Mouse (Mus musculus) limb, embryonic 14.5 days (tissue): Measurements from ENCODE around the gene Ppp1ca. TPM values are rescaled to one million over a fixed set of nuclear protein-coding genes. Genes with fewer than 3 reads are reported as not detected.

Source experiments
- ATAC-seq: fragments of 200-750 bp; cut with Nextera tagmentation; 2 replicates; pipeline ENCODE4 v1.8.0; 2017; ENCODE audit warnings: low read depth, moderate number of reproducible peaks, moderate TSS enrichment; ENCODE audit not compliant: low FRiP score
- DNase-seq: peaks from one replicate; pipeline ENCODE4 v3.0.0-alpha.2; 2015; ENCODE audit warnings: low spot score
- H3K27ac ChIP-seq: fragments of 300-500 bp; sonication (generic); replicated peaks from 2 replicates; pipeline ENCODE4 v1.5.1; 2014; ENCODE audit warnings: low read depth, mild to moderate bottlenecking, low read length, moderate library complexity, mixed read lengths
- H3K27me3 ChIP-seq: fragments of 300-500 bp; sonication (generic); 2 replicates; pipeline ENCODE4 v1.6.1; 2014; ENCODE audit warnings: low read length, mixed read lengths; ENCODE audit not compliant: control insufficient read depth, insufficient read depth
- H3K36me3 ChIP-seq: fragments of 300-500 bp; sonication (generic); 2 replicates; pipeline ENCODE4 v1.6.1; 2014; ENCODE audit warnings: mild to moderate bottlenecking, low read length, moderate library complexity, mixed read lengths; ENCODE audit not compliant: control insufficient read depth, insufficient read depth
- H3K4me1 ChIP-seq: fragments of 300-500 bp; sonication (generic); 2 replicates; pipeline ENCODE4 v1.6.1; 2014; ENCODE audit warnings: antibody characterized with exemption, low read length, mixed read lengths; ENCODE audit not compliant: control insufficient read depth, insufficient read depth
- H3K4me2 ChIP-seq: fragments of 300-500 bp; sonication (generic); replicated peaks from 2 replicates; pipeline ENCODE4 v1.6.1; 2014; ENCODE audit warnings: low read depth, mild to moderate bottlenecking, low read length, moderate library complexity; ENCODE audit not compliant: severe bottlenecking
- H3K4me3 ChIP-seq: fragments of 300-500 bp; sonication (generic); replicated peaks from 2 replicates; pipeline ENCODE4 v1.5.1; 2014; ENCODE audit warnings: low read length
- H3K9ac ChIP-seq: fragments of 300-500 bp; sonication (generic); 2 replicates; pipeline ENCODE4 v1.6.1; 2014; ENCODE audit warnings: mild to moderate bottlenecking, low read depth, low read length, moderate library complexity; ENCODE audit not compliant: severe bottlenecking
- H3K9me3 ChIP-seq: fragments of 300-500 bp; sonication (generic); 2 replicates; pipeline ENCODE4 v1.6.1; 2016; ENCODE audit warnings: low read length; ENCODE audit not compliant: control insufficient read depth
- POLR2A ChIP-seq: fragments of 200-500 bp; IDR thresholded peaks from 2 replicates; pipeline ENCODE4 v1.8.0; 2012; ENCODE audit warnings: inconsistent platforms, mild to moderate bottlenecking, moderate library complexity, borderline replicate concordance; ENCODE audit not compliant: insufficient read depth, insufficient read length; ENCODE audit errors: extremely low read depth
- WGBS: fragments of 180-500 bp; shearing (Covaris S2); extraction: QIAGEN DNeasy Blood & Tissue Kit; methylation state at CpG from one replicate; pipeline ENCODE4 v1.1.7; 2014; 5-methylcytosine and 5-hydroxymethylcytosine counted together
- polyA plus RNA-seq, 2 experiments: library from polyadenylated mRNA; depleted of rRNA in 1 of 2; stranded (reverse) in 1 of 2; unstranded in 1 of 2; fragments of >200 nt; fragmentation: Nextera tagmentation in 1 of 2; extraction: Ambion mirVana in 1 of 2; gene quantifications; 2 replicates each; pipeline versions ENCODE4 v1.2.1 to v1.2.3; 2012 to 2014

Gene Ppp1ca
- polyA plus RNA-seq, 2 experiments, result 490 to 794 TPM

- peaks cover 12% of the 10 kb centered on the region for H3K4me1 ChIP-seq
- H3K27ac ChIP-seq, result no peak overlapping the region
- DNase-seq (no peak), ATAC-seq (no peak)
- 94% methylated on average over 5 of the region's 5 CpGs for WGBS
- no peaks in the 10 kb centered on the region for H3K9me3 ChIP-seq
- no peak for TF ChIP-seq POLR2A
- no peak overlapping the region for H3K4me3 ChIP-seq
- H3K36me3 ChIP-seq, result peaks cover 13% of the 10 kb centered on the region
- no peak overlapping the region for H3K4me2 ChIP-seq
- no peak overlapping the region for H3K9ac ChIP-seq
- no peaks in the 10 kb centered on the region for H3K27me3 ChIP-seq
Observed at GRCm38 (mm10) chr19:4145936-4146335, 45.9 kb upstream of the Ppp1ca start.

DNA sequence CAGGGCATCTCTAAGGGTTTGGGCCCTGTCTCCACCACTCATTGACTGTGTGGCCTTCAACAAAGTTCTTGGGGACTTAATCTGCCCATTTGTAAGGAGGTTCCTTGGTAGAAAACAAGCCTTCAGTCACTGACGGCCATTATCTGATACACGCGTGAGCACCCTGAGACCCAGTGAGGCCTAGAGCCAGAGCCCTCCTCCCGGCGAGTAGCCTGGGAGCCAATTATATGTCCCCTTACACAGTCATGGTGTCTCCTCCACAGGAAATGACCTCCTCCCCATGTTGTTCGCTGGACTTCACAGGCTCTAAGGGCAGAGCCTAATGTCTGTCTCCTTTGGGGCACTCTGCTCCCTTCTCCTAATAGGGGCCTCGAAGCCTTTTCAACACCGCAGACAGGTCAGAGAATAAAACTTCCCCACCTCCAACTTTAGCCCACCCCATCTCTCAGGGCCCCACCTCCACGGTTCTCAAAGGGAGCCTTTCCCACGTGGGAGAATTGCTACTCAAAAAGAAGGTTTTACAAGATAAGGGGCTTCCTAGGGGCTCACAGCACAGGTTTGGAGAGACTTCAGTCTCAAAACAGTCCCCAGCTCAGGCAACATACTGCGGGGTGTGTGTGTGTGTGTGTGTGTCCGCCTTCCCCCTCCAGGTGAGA is 45.4 kb upstream of the Ppp1ca start:
- H3K4me2 ChIP-seq, result no peak overlapping the region
- no peaks in the 10 kb centered on the region for H3K9me3 ChIP-seq
- H3K4me1 ChIP-seq, result peaks cover 12% of the 10 kb centered on the region
- peaks cover 18% of the 10 kb centered on the region for H3K36me3 ChIP-seq
- H3K27ac ChIP-seq, result no peak overlapping the region
- no peak for ATAC-seq
- TF ChIP-seq POLR2A, result no peak
- no peak overlapping the region for H3K9ac ChIP-seq
- H3K4me3 ChIP-seq, result no peak overlapping the region
- H3K27me3 ChIP-seq, result no peaks in the 10 kb centered on the region
- WGBS, result 62% methylated on average over 12 of the region's 12 CpGs
- no peak for DNase-seq

DNA sequence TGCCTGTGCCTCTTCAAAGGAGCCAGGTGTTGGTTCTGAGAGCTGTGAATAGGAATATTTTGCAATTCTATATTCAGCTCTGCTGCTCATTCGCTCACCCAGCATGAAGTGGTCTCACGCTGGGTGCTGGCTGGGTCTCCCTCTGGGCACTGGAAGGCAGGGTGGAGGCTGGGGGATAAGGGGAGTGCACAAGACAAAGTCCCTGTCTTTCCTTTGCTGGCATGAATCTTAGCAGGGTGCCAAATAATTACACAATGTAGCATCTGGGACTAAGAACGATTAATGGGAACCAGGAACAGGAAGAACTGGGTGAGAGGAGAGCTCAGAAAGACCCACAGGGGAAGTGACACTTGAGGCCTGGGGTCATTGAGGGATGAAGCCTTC is 44.9 kb upstream of the Ppp1ca start:
- peaks cover 12% of the 10 kb centered on the region for H3K4me1 ChIP-seq
- no peak for TF ChIP-seq POLR2A
- no peak overlapping the region for H3K27ac ChIP-seq
- H3K9ac ChIP-seq, result no peak overlapping the region
- no peak for ATAC-seq
- no peak for DNase-seq
- no peaks in the 10 kb centered on the region for H3K27me3 ChIP-seq
- no peak overlapping the region for H3K4me2 ChIP-seq
- H3K9me3 ChIP-seq, result no peaks in the 10 kb centered on the region
- H3K4me3 ChIP-seq, result no peak overlapping the region
- H3K36me3 ChIP-seq, result peaks cover 21% of the 10 kb centered on the region
- WGBS, result 66% methylated on average over 3 of the region's 3 CpGs

DNA sequence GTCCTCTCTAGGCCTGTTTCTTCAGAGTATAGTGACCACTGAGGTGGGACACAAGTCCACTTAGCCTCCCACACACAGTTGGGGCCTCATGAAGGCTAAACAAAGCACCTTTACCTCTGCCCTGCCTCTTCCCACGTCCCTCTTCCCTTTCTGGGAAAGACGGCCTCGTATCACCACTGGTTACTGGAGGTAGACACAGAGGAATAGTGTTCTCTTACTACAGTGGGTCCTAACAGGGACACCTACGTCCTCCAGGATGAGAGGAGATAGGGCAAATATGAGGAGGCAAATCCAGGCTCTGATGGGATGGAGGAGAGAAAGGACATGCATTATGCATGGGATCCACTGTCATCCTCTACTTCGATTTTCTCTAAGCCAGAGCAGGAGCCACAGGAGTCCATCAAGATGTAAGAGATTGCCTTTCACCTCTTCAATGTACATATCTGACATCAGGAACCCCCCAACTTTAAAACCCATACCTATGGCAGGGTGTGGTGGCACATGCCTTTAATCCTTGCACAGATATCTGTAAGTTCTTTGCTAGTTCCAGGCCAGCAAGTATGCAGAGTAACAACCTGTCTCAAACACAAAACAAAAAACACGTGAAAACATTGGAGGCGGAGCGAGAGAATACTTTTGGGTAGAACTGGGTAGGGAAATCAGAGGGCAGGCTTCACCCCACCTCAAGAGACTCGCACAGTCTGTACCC is 43.9 kb upstream of the Ppp1ca start:
- H3K27me3 ChIP-seq, result no peaks in the 10 kb centered on the region
- ATAC-seq (peak; percentile 5; the same call in 1 of the 2 replicates), DNase-seq (no peak)
- peaks cover 12% of the 10 kb centered on the region for H3K4me1 ChIP-seq
- peaks cover 21% of the 10 kb centered on the region for H3K36me3 ChIP-seq
- no peaks in the 10 kb centered on the region for H3K9me3 ChIP-seq
- H3K4me2 ChIP-seq, result peak overlapping the region; percentile 89
- WGBS, result 37% methylated on average over 9 of the region's 9 CpGs
- peak overlapping the region; percentile 89 for H3K4me3 ChIP-seq
- no peak for TF ChIP-seq POLR2A
- H3K9ac ChIP-seq, result peak overlapping the region; percentile 82
- H3K27ac ChIP-seq, result 0 out of 2 replicates have a peak overlapping the region, but pooled peaks have one; percentile 48

- Histone ChIP-seq H3K4me2 (peak within 1 kb of the TSS; percentile 89), H3K9ac (peak within 1 kb of the TSS; percentile 82), H3K4me1 (peaks cover 12% of the 10 kb centered on the region), H3K9me3 (no peaks in the 10 kb centered on the region), H3K36me3 (peaks cover 25% of the 10 kb centered on the region), H3K27ac (0 out of 2 replicates have a peak within 1 kb of the TSS, but pooled peaks have one; percentile 48), H3K4me3 (peak within 1 kb of the TSS; percentile 89), H3K27me3 (no peaks in the 10 kb centered on the region)
- peak; percentile 95 for DNase-seq
- peak; percentile 96 for ATAC-seq
- 1% methylated on average over 17 of the region's 33 CpGs for WGBS
- TF ChIP-seq POLR2A, result 0 out of 2 replicates have a peak, but pooled peaks have one; percentile 46
Observed at GRCm38 (mm10) chr19:4148491-4148806, 43.4 kb upstream of the Ppp1ca start, which contains the start of gene Coro1b. Gene Coro1b (plus strand): TSS chr19:4148619.
